Mouse (Mus musculus): ENCODE data around the gene Cbfb.

GRCm38 (mm10) chr8:105182201-105182600 lies 11.7 kb downstream of the Cbfb start:
- TF ChIP-seq CTCF (IDR thresholded peaks at IDR 0.05; ENCODE audit: low read depth, low read length) (no peak), TAL1 (conservative IDR thresholded peaks at IDR 0.05; ENCODE audit: low read depth, low read length) (no peak)
